Mouse (Mus musculus) spleen, postnatal 0 days (tissue): ENCODE measurements around the gene Vmn1r193. TPM values are rescaled to one million over a fixed set of nuclear protein-coding genes. Genes with fewer than 3 reads are reported as not detected.

Experiments
- polyA plus RNA-seq: library from polyadenylated mRNA; unstranded; fragments of >200 nt; fragmentation: Nextera tagmentation; extraction: Ambion mirVana; gene quantifications from 2 replicates; pipeline ENCODE4 v1.2.1, GENCODE M21; 2015

Gene Vmn1r193
- polyA plus RNA-seq = not detected in 2 replicates

DNA sequence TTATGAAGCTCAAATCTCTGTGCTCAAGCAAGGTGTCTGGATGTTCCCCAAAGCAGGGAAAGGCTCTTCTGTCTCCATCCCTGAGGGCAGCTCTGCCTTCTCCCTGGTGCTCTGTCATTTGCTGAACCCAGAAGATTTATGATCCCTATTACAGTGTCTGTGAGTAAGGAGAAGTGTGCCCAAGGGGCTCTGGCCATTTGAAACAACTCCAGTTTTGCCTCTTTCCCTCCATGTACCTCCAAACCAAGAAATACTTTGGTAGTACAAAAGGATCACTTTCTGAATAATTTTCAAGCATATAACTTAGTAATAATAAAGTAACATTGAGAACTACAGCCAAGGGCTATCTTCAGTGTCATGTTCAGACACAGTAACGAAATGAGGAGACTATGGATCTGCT, at the start of gene Vmn1r193:
Gene Vmn1r193 (minus strand): TSS at position 101 of the 400 bp plus-strand sequence.

GRCm38 (mm10) chr13:22270222-22270621, 47.3 kb upstream of the Vmn1r193 start, which contains the start of gene Vmn1r195:
TSS of gene Vmn1r195 (plus strand) at chr13:22270522.

DNA sequence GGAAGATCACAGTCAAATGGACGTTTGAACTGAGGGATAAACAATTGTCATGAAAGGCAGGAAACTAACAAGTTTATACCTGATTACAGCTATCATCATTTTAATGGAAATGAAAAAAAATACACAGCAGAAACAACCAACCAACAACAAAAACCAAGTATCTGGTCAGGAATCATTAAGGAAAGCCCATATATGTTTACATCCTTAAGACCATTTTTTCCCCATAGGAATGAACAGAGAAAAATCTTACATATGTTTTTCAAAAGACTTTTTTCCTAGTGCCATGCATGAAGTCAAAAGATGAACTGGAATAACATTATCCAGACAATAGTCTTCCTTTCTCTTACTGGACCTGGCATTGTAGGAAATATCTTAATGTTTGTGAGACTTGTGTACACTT, 21.0 kb upstream of the Vmn1r193 start, which contains the start of gene Vmn1r194:
Gene Vmn1r194 (plus strand): TSS at position 301 of the 400 bp plus-strand sequence.

GRCm38 (mm10) chr13:22191041-22191440, 31.9 kb downstream of the Vmn1r193 start, which contains the start of gene Vmn1r192:
TSS of gene Vmn1r192 (minus strand) at chr13:22191141.

GRCm38 (mm10) chr13:22183869-22184268, 39.1 kb downstream of the Vmn1r193 start, which contains the start of gene Vmn1r191:
TSS of gene Vmn1r191 (minus strand) at chr13:22183969.

Other genes with a start within 250 kb of the Vmn1r193 start
- not detected in 2 replicates for gene Pom121l2, start 242.0 kb downstream of the Vmn1r193 start, polyA plus RNA-seq
- 1.4 and 2.5 TPM in 2 replicates for gene Prss16, start 213.4 kb downstream of the Vmn1r193 start, polyA plus RNA-seq
- gene Hist1h2ah, start 187.6 kb downstream of the Vmn1r193 start, polyA plus RNA-seq = 25.1 and 47.6 TPM in 2 replicates
- 3.8 and 5.7 TPM in 2 replicates for gene Hist1h2bk, start 187.3 kb downstream of the Vmn1r193 start, polyA plus RNA-seq
- gene Hist1h4i, start 181.8 kb downstream of the Vmn1r193 start, polyA plus RNA-seq = 37.1 and 47.6 TPM in 2 replicates
- 28.2 and 38.3 TPM in 2 replicates for gene Hist1h2ag, start 180.2 kb downstream of the Vmn1r193 start, polyA plus RNA-seq
- 13.1 and 14.6 TPM in 2 replicates for gene Hist1h2bj, start 179.9 kb downstream of the Vmn1r193 start, polyA plus RNA-seq
- not detected in 2 replicates for gene Vmn1r188, start 138.7 kb downstream of the Vmn1r193 start, polyA plus RNA-seq
- not detected in 2 replicates for gene Vmn1r189, start 117.3 kb downstream of the Vmn1r193 start, polyA plus RNA-seq
- gene Vmn1r191, start 39.2 kb downstream of the Vmn1r193 start, polyA plus RNA-seq = not detected in 2 replicates
- gene Vmn1r192, start 32.0 kb downstream of the Vmn1r193 start, polyA plus RNA-seq = not detected in 2 replicates
- gene Vmn1r194, start 21.1 kb upstream of the Vmn1r193 start, polyA plus RNA-seq = not detected in 2 replicates
- not detected in 2 replicates for gene Vmn1r195, start 47.4 kb upstream of the Vmn1r193 start, polyA plus RNA-seq
- gene Vmn1r196, start 66.8 kb upstream of the Vmn1r193 start, polyA plus RNA-seq = not detected in 2 replicates
- not detected in 2 replicates for gene Vmn1r197, start 101.4 kb upstream of the Vmn1r193 start, polyA plus RNA-seq
- gene Vmn1r198, start 127.2 kb upstream of the Vmn1r193 start, polyA plus RNA-seq = not detected in 2 replicates
- not detected in 2 replicates for gene Vmn1r199, start 156.7 kb upstream of the Vmn1r193 start, polyA plus RNA-seq
- gene Vmn1r200, start 167.2 kb upstream of the Vmn1r193 start, polyA plus RNA-seq = not detected in 2 replicates
- gene Vmn1r201, start 248.8 kb upstream of the Vmn1r193 start, polyA plus RNA-seq = not detected in 2 replicates